In genomic region chr4:150295966-150296365, GRCm38 (mm10) we compare ENCODE assay signal across 13 mouse cellular contexts. TPM values are rescaled to one million over a fixed set of nuclear protein-coding genes. Genes with fewer than 3 reads are reported as not detected.
DNase-seq lines count a peak whose midpoint lies in the region; ATAC-seq and TF ChIP-seq lines count a peak whose summit lies in the region.
"Had no signal": no experiment of that assay in that cellular context is flagged by ENCODE, and none has a peak within 500 bp of the region (broad histone marks: within the 10 kb centered on the region; RNA-seq: fewer than 3 reads in every experiment).

No protein-coding gene starts in this region.

- H3K27me3 ChIP-seq in liver, embryonic 14.5 days (ENCODE audit: control insufficient read depth, insufficient read depth, low read length): no peaks in the 10 kb centered on the region
- H3K27me3 ChIP-seq in liver, embryonic 11.5 days (replicated peaks; ENCODE audit: control insufficient read depth, insufficient read depth, low read length): no peaks in the 10 kb centered on the region
- no peaks in the 10 kb centered on the region for H3K27me3 ChIP-seq in ES-Bruce4 (ENCODE audit: control insufficient read depth, insufficient read depth, low read length, poor library complexity, severe bottlenecking)
- H3K27me3 ChIP-seq: embryonic facial prominence, embryonic 12.5 days; limb, embryonic 15.5 days had no signal

- 0 out of 4 replicates have a peak, but pooled peaks cover 0 to 2% of the 10 kb centered on the region in 2 experiments for H3K4me1 ChIP-seq in liver, embryonic 14.5 days (replicated peaks; ENCODE audit: control insufficient read depth in 2 of 2, insufficient read depth in 2 of 2, low read length in 1 of 2)
- H3K4me1 ChIP-seq in liver, embryonic 11.5 days (replicated peaks; ENCODE audit: control insufficient read depth, insufficient read depth, low read length): no peaks in the 10 kb centered on the region; the same call in 1 of the 2 replicates
- H3K4me1 ChIP-seq in ES-Bruce4 (ENCODE audit: control insufficient read depth, insufficient read depth, low read length): no peaks in the 10 kb centered on the region
- H3K4me1 ChIP-seq: embryonic facial prominence, embryonic 12.5 days; limb, embryonic 15.5 days had no signal

- TF ChIP-seq CTCF in liver, embryonic 14.5 days (IDR thresholded peaks at IDR 0.05; ENCODE audit: low read depth): peak; percentile 45
- peak; percentile 50 for TF ChIP-seq CTCF in ES-Bruce4 (IDR thresholded peaks at IDR 0.05; ENCODE audit: low read depth, low read length)

- no peak overlapping the region for H3K4me3 ChIP-seq in liver, embryonic 14.5 days (ENCODE audit: insufficient read depth in 1 of 2, low read depth in 2 of 2, low read length in 2 of 2)
- H3K4me3 ChIP-seq in liver, embryonic 11.5 days (ENCODE audit: low read depth, low read length): no peak overlapping the region
- no peak overlapping the region for H3K4me3 ChIP-seq in ES-Bruce4 (ENCODE audit: low read depth, low read length)
- H3K4me3 ChIP-seq: embryonic facial prominence, embryonic 12.5 days; limb, embryonic 15.5 days; myocyte had no signal

- no peak for ATAC-seq in liver, embryonic 14.5 days (ENCODE audit: insufficient read depth)
- no peak for ATAC-seq in liver, embryonic 11.5 days (replicated peaks; ENCODE audit: low FRiP score)
- peak; percentile 77 for ATAC-seq in megakaryocyte progenitor cell, adult 5-6 weeks (replicated peaks; ENCODE audit: poor library complexity)

- H3K4me2 ChIP-seq in liver, embryonic 14.5 days (ENCODE audit: low read depth): no peak overlapping the region
- H3K4me2 ChIP-seq in liver, embryonic 11.5 days: no peak overlapping the region
- H3K4me2 ChIP-seq: embryonic facial prominence, embryonic 12.5 days; hindbrain, embryonic 14.5 days; limb, embryonic 15.5 days had no signal

- no peak for TF ChIP-seq EP300 in liver, embryonic 14.5 days (IDR thresholded peaks at IDR 0.05; ENCODE audit: low read depth)
- TF ChIP-seq EP300 in ES-Bruce4 (IDR thresholded peaks at IDR 0.05; ENCODE audit: insufficient read depth, low read depth, low read length): no peak

- no peak overlapping the region for H3K9ac ChIP-seq in liver, embryonic 14.5 days (replicated peaks)
- H3K9ac ChIP-seq in liver, embryonic 11.5 days (ENCODE audit: low read depth, low read length): no peak overlapping the region
- H3K9ac ChIP-seq in ES-Bruce4 (ENCODE audit: low read depth, poor library complexity, severe bottlenecking): no peak overlapping the region
- H3K9ac ChIP-seq: embryonic facial prominence, embryonic 12.5 days; hindbrain, embryonic 14.5 days; limb, embryonic 15.5 days had no signal

- DNase-seq in liver, embryonic 14.5 days (ENCODE audit: low read depth in 3 of 3, low spot score in 3 of 3): no peak
- DNase-seq in liver, embryonic 11.5 days (ENCODE audit: low spot score): no peak
- peak; percentile 8 for DNase-seq in CD4-positive helper T cell, adult 2 months (ENCODE audit: low read depth, low spot score)
- no peak for DNase-seq in left cerebral cortex, postnatal 14 days (ENCODE audit: low spot score in 2 of 2)
- DNase-seq in thymus, postnatal 0 days (ENCODE audit: low spot score): no peak
- DNase-seq: cerebellum, adult 9-11 months; thymus, postnatal 25 days had no signal

- 90% methylated on average over 7 of the region's 7 CpGs for WGBS in liver, embryonic 14.5 days (ENCODE audit: insufficient replicate concordance)
- 93% methylated on average over 7 of the region's 7 CpGs for WGBS in liver, embryonic 11.5 days

- H3K36me3 ChIP-seq in liver, embryonic 14.5 days (replicated peaks; ENCODE audit: control insufficient read depth, insufficient read depth, low read depth): no peaks in the 10 kb centered on the region
- peaks cover 5% of the 10 kb centered on the region; the same call in 1 of the 2 replicates for H3K36me3 ChIP-seq in liver, embryonic 11.5 days (ENCODE audit: control insufficient read depth, insufficient read depth, low read length)
- H3K36me3 ChIP-seq in ES-Bruce4 (ENCODE audit: control insufficient read depth, insufficient read depth, low read length, poor library complexity, severe bottlenecking): no peaks in the 10 kb centered on the region

- no peaks in the 10 kb centered on the region for H3K9me3 ChIP-seq in liver, embryonic 14.5 days (ENCODE audit: control insufficient read depth, low read length)
- H3K9me3 ChIP-seq in liver, embryonic 11.5 days (ENCODE audit: control insufficient read depth, low read length): no peaks in the 10 kb centered on the region
- H3K9me3 ChIP-seq in ES-Bruce4 (replicated peaks; ENCODE audit: control insufficient read depth, insufficient read depth, low read length, poor library complexity, severe bottlenecking): no peaks in the 10 kb centered on the region
- H3K9me3 ChIP-seq: embryonic facial prominence, embryonic 12.5 days; limb, embryonic 15.5 days had no signal

- intact Hi-C loops in left cerebral cortex, postnatal 14 days (cut with DNase I): no loop called here

- no peak for TF ChIP-seq POLR2A in ES-Bruce4 (IDR thresholded peaks at IDR 0.05; ENCODE audit: insufficient read depth, low read length)

- H3K27ac ChIP-seq in liver, embryonic 14.5 days: no peak overlapping the region
- no peak overlapping the region for H3K27ac ChIP-seq in liver, embryonic 11.5 days (ENCODE audit: low read depth, low read length)
- no peak overlapping the region for H3K27ac ChIP-seq in ES-Bruce4 (ENCODE audit: insufficient read depth, low read length)
- H3K27ac ChIP-seq: embryonic facial prominence, embryonic 12.5 days; hindbrain, embryonic 14.5 days; limb, embryonic 15.5 days had no signal

RNA-seq across cellular contexts. Expression of gene Rere, which starts 14.5 kb away (rescaled TPM):
- polyA plus RNA-seq in liver, embryonic 14.5 days (2012; rRNA removed): 4.8 and 5.6 TPM in 2 replicates
- 5.1 and 8.8 TPM in 2 replicates for polyA plus RNA-seq in liver, embryonic 14.5 days (2014; fragmentation: Nextera tagmentation; extraction: Ambion mirVana)
- polyA plus RNA-seq in liver, embryonic 11.5 days (2014; fragmentation: Nextera tagmentation; extraction: Ambion mirVana): 22.6 and 23.3 TPM in 2 replicates
- 77.3 and 93.6 TPM in 2 replicates for polyA plus RNA-seq in ES-Bruce4 (2011; ENCODE audit: insufficient read depth, insufficient read length, low read depth, missing spikeins)
- total RNA-seq in megakaryocyte progenitor cell, adult 5-6 weeks (2015): 49.5 TPM in 2 replicates
- 13.8 and 23.8 TPM in 2 replicates for total RNA-seq in megakaryocyte progenitor cell, adult 5-6 weeks (2017)
- total RNA-seq in left cerebral cortex, postnatal 14 days (2021): 100 to 1,000 TPM in 1 of 2 experiments, 10 to 100 TPM in 1; 95.6 to 100 TPM
- polyA plus RNA-seq in thymus, postnatal 0 days (2015; fragmentation: Nextera tagmentation; extraction: Ambion mirVana): 9.8 and 13.6 TPM in 2 replicates

RNA-seq across cellular contexts. Expression of gene Eno1, which starts 59.4 kb away (rescaled TPM):
- polyA plus RNA-seq in liver, embryonic 14.5 days (2012; rRNA removed): 167 and 215 TPM in 2 replicates
- polyA plus RNA-seq in liver, embryonic 14.5 days (2014; fragmentation: Nextera tagmentation; extraction: Ambion mirVana): 451 and 488 TPM in 2 replicates
- 2,392 and 2,590 TPM in 2 replicates for polyA plus RNA-seq in liver, embryonic 11.5 days (2014; fragmentation: Nextera tagmentation; extraction: Ambion mirVana)
- polyA plus RNA-seq in ES-Bruce4 (2011; ENCODE audit: insufficient read depth, insufficient read length, low read depth, missing spikeins): 1,323 and 1,403 TPM in 2 replicates
- 336 and 338 TPM in 2 replicates for total RNA-seq in megakaryocyte progenitor cell, adult 5-6 weeks (2015)
- total RNA-seq in megakaryocyte progenitor cell, adult 5-6 weeks (2017): 357 and 368 TPM in 2 replicates
- 100 to 1,000 TPM; 378 to 386 TPM for total RNA-seq in left cerebral cortex, postnatal 14 days (2021)
- 700 and 780 TPM in 2 replicates for polyA plus RNA-seq in thymus, postnatal 0 days (2015; fragmentation: Nextera tagmentation; extraction: Ambion mirVana)
